Mouse (Mus musculus) skeletal muscle tissue, adult 2 months (tissue): Measurements from ENCODE around the gene Olfr1247.
"Not testable (repeated sequence)": the region's sequence is repeated elsewhere in the genome, so short reads cannot be mapped to it uniquely, and the experiment has no call there.

Experiments used
- DNase-seq: peaks from one replicate; pipeline ENCODE4 v3.0.0-alpha.2; 2012; ENCODE audit warnings: low read depth, low spot score

The Olfr1247 gene

DNA sequence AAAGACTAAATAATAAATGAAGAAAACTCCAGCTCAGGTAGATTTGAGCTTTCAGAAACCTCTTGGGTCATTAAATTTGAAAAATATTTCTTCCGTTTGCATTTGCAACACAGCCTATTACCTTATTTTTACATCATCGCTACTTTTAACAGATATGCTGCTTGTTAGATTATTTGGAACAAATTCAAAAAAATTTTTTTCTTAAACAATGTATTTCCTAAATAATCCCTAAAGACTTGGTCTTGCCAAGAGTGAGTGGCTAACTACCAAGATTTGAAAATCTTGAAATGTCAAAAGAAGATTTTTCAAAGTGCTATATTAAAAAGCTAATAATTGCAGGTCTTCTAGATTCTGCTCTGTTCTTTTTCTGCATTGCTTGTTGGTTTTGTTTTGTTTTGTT lies at the start of gene Olfr1247:
TSS of gene Olfr1247 (minus strand) at position 101 of the 400 bp plus-strand sequence.
- DNase-seq = no peak

DNA sequence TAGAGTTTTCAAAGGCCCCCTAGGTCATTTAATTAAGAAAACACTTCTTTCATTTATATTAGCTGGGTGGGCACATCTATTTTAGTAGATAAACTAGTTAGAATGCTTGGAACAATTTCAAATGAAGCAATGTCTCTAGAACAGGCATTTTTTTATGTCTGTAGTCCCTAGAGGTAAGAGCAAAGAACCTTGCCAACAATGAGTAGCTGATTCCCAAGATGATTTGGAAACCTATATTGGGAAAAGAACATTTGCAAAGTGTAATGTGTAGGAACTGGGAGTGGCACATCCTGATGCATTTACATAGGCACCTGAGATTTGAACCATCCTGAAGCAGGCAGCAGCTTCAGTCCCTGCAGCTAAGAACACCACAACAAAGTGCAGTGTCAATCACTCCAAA lies 47.4 kb upstream of the Olfr1247 start, which contains the start of gene Olfr1250:
TSS of gene Olfr1250 (minus strand) at position 101 of the 400 bp plus-strand sequence.
- no peak for DNase-seq

GRCm38 (mm10) chr2:89634883-89635282 lies 21.0 kb upstream of the Olfr1247 start, which contains the start of gene Olfr1249:
Olfr1249 (minus strand) TSS chr2:89634983.
- DNase-seq = no peak

DNA sequence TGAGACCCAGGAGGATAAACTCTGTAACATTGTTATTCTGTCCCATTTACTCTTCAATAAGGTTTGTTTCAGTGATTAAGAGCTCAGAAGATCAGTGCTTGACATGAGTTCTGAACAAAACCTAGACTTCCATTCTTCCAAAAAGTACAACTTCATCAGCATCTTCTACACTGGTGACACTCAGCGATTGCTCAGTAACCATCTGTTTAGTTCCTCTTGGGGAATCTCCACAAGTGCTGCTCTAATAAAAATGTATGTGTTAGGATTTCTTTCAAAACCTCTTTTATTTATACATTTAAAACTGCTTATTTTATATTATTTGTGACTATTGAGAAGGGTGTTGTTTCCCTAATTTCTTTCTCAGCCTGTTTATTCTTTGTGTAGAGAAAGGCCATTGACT lies 4.2 kb upstream of the Olfr1247 start, which contains the start of gene Olfr1248:
TSS of gene Olfr1248 (minus strand) at position 101 of the 400 bp plus-strand sequence.
- not testable (repeated sequence) for DNase-seq

GRCm38 (mm10) chr2:89593057-89593456 lies 20.9 kb downstream of the Olfr1247 start, which contains the start of gene Olfr1246:
Olfr1246 (minus strand) TSS chr2:89593157.
- no peak for DNase-seq

DNA sequence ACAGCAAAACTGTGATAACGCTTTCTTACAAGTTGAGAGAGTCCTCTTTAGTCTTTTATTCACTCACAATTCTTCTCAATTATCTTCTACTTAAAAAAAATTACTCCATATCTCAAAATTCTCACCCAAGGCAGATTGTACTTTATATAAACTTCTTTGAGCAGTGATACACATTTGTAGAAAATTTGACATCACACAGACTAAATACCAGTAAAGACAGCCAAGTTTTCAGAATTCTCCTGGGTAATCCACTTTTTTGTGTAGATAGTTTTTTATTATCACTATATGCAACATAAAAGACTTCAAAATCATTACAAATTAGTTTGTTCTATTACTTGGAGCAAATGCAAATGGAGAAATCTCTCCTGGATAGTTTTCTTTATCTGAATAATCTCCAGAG lies 35.6 kb downstream of the Olfr1247 start, which contains the start of gene Olfr1245:
TSS of gene Olfr1245 (minus strand) at position 101 of the 400 bp plus-strand sequence.
- no peak for DNase-seq

DNA sequence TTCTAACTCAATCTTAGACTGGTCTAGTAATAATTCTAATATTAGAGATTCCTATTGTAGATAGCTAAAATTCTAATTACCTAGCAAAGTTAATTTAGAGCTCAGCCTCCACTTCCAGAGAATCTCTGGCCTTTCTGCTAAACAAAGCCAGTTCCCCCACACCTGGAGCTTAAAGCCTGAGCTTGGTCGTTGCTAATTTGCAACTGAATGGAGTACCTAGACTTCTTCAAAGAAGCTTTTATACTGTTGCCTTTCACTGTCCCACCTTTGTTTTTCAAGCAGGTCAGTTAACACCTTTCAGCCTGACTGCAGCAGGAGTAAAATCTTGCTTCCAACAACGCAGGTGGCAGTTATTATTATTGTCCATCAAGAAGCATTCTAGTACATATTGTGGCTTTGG lies 51.2 kb downstream of the Olfr1247 start:
- DNase-seq = not testable (repeated sequence)
